Mouse (Mus musculus) Patski (cell line): ENCODE results near the gene Wnk4. TPM values are rescaled to one million over a fixed set of nuclear protein-coding genes. Genes with fewer than 3 reads are reported as not detected.

Source experiments
- ATAC-seq: fragments of 100-300 bp; one replicate; pipeline ENCODE4 v1.8.0; 2021
- CTCF ChIA-PET: fragments of 350-600 bp; sonication (Branson Sonifier 250); formaldehyde crosslinking; loops from one replicate; lab custom pipeline; 2022; ENCODE audit warnings: inconsistent platforms; lab: Charles Lee
- POLR2A ChIA-PET: fragments of 350-600 bp; sonication (Branson Sonifier 250); formaldehyde crosslinking; loops from one replicate; lab custom pipeline; 2022; ENCODE audit warnings: antibody characterized with exemption, inconsistent platforms; lab: Charles Lee
- DNase-seq: peaks from one replicate; pipeline ENCODE4 v3.0.0-alpha.2; 2011; ENCODE audit warnings: low read depth, low spot score
- H3K27me3 ChIP-seq: fragments of 371-371 bp; one replicate; pipeline ENCODE4 v1.5.1; 2021
- CTCF ChIP-seq: fragments of 100-300 bp; IDR thresholded peaks from one replicate; pipeline ENCODE4 v1.5.1; 2021
- in situ Hi-C: fragments of 300-500 bp; cut with MboI; formaldehyde crosslinking; loops from 3 replicates; pipeline ENCODE4 v1.11.1; 2018; ENCODE audit warnings: low pct_unique_long_range_greater_than_20kb, mixed read lengths
- polyA plus RNA-seq: library from polyadenylated mRNA; unstranded; gene quantifications from one replicate; pipeline ENCODE4 v1.2.3, GENCODE M21; 2021

Gene Wnk4
- polyA plus RNA-seq, 1 experiment from 2014 or later = 53.9 TPM

- in situ Hi-C loops = loop anchor here (5.0 kb wide), 2 partner anchors 42 to 48 kb away; partner anchors contain the start of gene Becn1
- TF ChIP-seq CTCF = no peak
- peak; percentile 41 for DNase-seq
- CTCF ChIA-PET = interaction anchor here (1.3 to 5.1 kb wide), 4 partner anchors 25 to 77 kb away, joined by 3 to 33 read pairs (median 6); partner anchors contain the start of genes Becn1, Cntd1 and Coa3
- no peaks in the 10 kb centered on the region for H3K27me3 ChIP-seq
- ATAC-seq = peak; percentile 66
- POLR2A ChIA-PET = interaction anchor here (0.6 to 1.6 kb wide), 5 partner anchors 12 to 48 kb away, joined by 3 to 7 read pairs (median 4); partner anchors contain the start of gene Becn1
These were observed 6.6 kb upstream of the Wnk4 start, which contains the start of gene Vps25 for GRCm38 (mm10) chr11:101253613-101254389. Gene Vps25 (plus strand): TSS chr11:101253707.

- DNase-seq (no peak), ATAC-seq (no peak)
- in situ Hi-C loops = no loop called here
- H3K27me3 ChIP-seq = no peaks in the 10 kb centered on the region
- no peak for TF ChIP-seq CTCF
- ChIA-PET CTCF (interaction anchor here (5.1 kb wide), 1 partner anchor 45 kb away, joined by 33 read pairs; the partner anchor contains the start of gene Becn1), POLR2A (no interaction called here)
These were observed 4.3 kb upstream of the Wnk4 start for GRCm38 (mm10) chr11:101255826-101256775.

- CTCF ChIA-PET = interaction anchor here (0.7 to 2.6 kb wide), 5 partner anchors 18 to 43 kb away, joined by 3 to 17 read pairs (median 3); partner anchors contain the start of gene Becn1
- in situ Hi-C loops = no loop called here
- H3K27me3 ChIP-seq = no peaks in the 10 kb centered on the region
- DNase-seq (peak; percentile 59), ATAC-seq (peak; percentile 32)
- no peak for TF ChIP-seq CTCF
- POLR2A ChIA-PET = interaction anchor here (0.6 to 4.8 kb wide), 8 partner anchors 13 to 384 kb away, joined by 3 to 51 read pairs (median 5); partner anchors contain the start of genes Becn1, Cntd1, Coa3 and Mlx
These were observed 1.1 kb upstream of the Wnk4 start for GRCm38 (mm10) chr11:101259261-101259712.

- no peaks in the 10 kb centered on the region for H3K27me3 ChIP-seq
- in situ Hi-C loops = no loop called here
- ATAC-seq (peak; percentile 7), DNase-seq (no peak)
- POLR2A ChIA-PET = interaction anchor here (0.6 to 4.8 kb wide), 7 partner anchors 8 to 41 kb away, joined by 3 to 51 read pairs (median 4); partner anchors contain the start of genes Becn1, Cntd1 and Coa3
- CTCF ChIA-PET = interaction anchor here (1.5 to 2.6 kb wide), 2 partner anchors 41 to 45 kb away, joined by 3 to 17 read pairs; partner anchors contain the start of gene Becn1
- TF ChIP-seq CTCF = no peak
These were observed 536 bp downstream of the Wnk4 start for GRCm38 (mm10) chr11:101260826-101261380.

- no peak for DNase-seq
- in situ Hi-C loops = no loop called here
- no peak for TF ChIP-seq CTCF
- ChIA-PET POLR2A (no interaction called here), CTCF (no interaction called here)
- ATAC-seq = no peak
- no peaks in the 10 kb centered on the region for H3K27me3 ChIP-seq
These were observed 2.1 kb downstream of the Wnk4 start for GRCm38 (mm10) chr11:101262272-101262967.

GRCm38 (mm10) chr11:101263138-101263988 is 3.0 kb downstream of the Wnk4 start:
- ATAC-seq = no peak
- no peaks in the 10 kb centered on the region for H3K27me3 ChIP-seq
- in situ Hi-C loops = no loop called here
- DNase-seq = no peak
- CTCF ChIA-PET = no interaction called here
- POLR2A ChIA-PET = no interaction called here
- no peak for TF ChIP-seq CTCF

GRCm38 (mm10) chr11:101263989-101264280 is 3.6 kb downstream of the Wnk4 start:
- H3K27me3 ChIP-seq = no peaks in the 10 kb centered on the region
- ChIA-PET POLR2A (no interaction called here), CTCF (no interaction called here)
- ATAC-seq (no peak), DNase-seq (no peak)
- no peak for TF ChIP-seq CTCF
- in situ Hi-C loops = no loop called here

GRCm38 (mm10) chr11:101264954-101265471 is 4.6 kb downstream of the Wnk4 start:
- ChIA-PET CTCF (no interaction called here), POLR2A (no interaction called here)
- ATAC-seq (no peak), DNase-seq (no peak)
- in situ Hi-C loops = no loop called here
- TF ChIP-seq CTCF = no peak
- no peaks in the 10 kb centered on the region for H3K27me3 ChIP-seq
